Mouse (Mus musculus): ENCODE data around the gene Vmn1r204.
"Not testable (repeated sequence)": the region's sequence is repeated elsewhere in the genome, so short reads cannot be mapped to it uniquely, and the experiment has no call there.

The Vmn1r204 gene

DNA sequence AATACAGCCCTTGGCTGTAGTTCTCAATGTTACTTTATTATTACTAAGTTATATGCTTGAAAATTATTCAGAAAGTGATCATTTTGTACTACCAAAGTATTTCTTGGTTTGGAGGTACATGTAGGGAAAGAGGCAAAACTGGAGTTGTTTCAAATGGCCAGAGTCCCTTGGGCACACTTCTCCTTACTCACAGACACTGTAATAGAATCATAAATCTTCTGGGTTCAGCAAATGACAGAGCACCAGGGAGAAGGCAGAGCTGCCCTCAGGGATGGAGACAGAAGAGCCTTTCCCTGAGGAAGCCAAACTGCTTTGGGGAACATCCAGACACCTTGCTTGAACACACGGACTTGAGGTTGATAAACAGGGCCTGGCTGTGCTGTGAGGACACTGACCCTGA lies at the start of gene Vmn1r204:
Vmn1r204 (plus strand) TSS at position 301 of the 400 bp plus-strand sequence.
- DNase-seq (ENCODE audit: extremely low spot score), result not testable (repeated sequence)

DNA sequence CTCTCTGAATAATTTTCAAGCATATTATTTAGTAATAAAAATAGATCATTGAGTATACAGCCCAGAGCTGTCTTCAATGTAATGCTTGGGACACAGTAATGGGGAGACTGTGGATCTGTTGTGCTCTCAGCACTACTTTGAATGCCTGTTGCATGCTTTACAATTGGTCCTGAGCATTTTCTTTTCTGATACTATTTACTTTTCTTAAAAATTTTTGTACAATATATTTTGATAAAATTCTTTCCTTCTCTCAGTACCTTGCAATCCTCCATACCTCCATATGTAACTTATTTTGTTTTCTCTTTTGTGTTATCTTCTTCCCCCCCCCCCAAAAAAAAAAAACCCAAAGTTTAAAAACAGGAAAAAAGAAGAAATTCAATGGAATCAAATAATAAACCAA lies 47.7 kb upstream of the Vmn1r204 start, which contains the start of gene Vmn1r202:
Vmn1r202 (minus strand) TSS at position 101 of the 400 bp plus-strand sequence.
- DNase-seq (ENCODE audit: extremely low spot score), result no peak

DNA sequence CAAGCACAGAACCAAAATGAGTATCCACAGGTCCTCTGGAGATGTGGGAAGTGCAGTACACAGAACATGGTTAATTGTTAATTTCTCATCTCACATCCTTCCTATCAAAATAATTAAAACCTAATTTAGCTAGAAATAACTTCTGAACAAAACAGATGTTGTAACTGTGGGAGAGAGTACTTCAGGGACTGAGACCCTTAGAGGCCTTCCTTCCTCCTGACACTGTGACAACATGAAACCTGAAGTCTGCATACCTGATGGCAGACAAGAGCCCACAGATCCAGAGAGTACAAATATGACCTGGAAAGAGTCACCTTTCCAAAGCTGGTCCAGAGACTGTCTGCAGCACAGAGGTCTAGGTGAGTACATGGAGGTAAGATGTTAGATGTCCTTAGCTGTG lies 35.2 kb upstream of the Vmn1r204 start, which contains the start of gene Vmn1r203:
Vmn1r203 (plus strand) TSS at position 301 of the 400 bp plus-strand sequence.
- no peak for DNase-seq (ENCODE audit: extremely low spot score)

DNA sequence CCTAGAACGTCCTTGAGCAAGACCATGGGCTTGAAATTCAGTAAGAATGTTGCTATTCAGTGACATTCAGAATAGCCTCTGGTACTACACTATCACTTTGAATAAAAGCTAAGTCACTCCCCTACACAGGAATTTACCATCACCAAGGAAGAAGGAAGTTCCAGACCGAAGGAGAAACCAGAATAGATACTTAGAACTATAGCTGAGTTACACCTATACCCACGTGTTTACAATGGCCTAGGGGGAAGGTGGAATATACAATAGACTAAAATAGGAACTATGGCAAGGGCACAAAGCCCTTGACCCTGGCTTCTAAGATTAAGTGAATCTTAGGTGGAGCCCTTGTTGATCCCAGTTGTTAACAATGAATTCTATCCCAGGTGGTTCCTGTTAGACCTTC lies 21.9 kb downstream of the Vmn1r204 start:
- DNase-seq (ENCODE audit: extremely low spot score), result not testable (repeated sequence)

DNA sequence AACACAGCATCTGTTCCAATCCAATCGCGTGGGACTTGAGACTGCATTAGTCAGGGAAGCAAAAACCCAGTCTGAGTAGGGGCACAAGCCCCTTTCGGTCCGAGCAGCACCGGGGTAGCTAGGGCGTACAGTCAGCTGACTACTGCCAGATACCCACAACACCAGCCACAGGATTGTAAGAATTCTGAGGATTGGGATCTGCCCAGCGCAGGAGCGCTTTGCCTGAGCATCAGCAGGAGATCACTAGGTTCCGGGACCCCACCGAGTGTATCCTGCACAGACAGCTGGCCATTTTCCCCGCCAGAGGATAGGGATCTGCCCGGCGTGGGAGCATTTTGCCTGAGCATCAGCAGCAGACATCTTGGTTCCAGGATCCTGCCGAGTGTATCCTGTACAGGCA lies 30.3 kb downstream of the Vmn1r204 start:
- DNase-seq (ENCODE audit: extremely low spot score), result not testable (repeated sequence)

DNA sequence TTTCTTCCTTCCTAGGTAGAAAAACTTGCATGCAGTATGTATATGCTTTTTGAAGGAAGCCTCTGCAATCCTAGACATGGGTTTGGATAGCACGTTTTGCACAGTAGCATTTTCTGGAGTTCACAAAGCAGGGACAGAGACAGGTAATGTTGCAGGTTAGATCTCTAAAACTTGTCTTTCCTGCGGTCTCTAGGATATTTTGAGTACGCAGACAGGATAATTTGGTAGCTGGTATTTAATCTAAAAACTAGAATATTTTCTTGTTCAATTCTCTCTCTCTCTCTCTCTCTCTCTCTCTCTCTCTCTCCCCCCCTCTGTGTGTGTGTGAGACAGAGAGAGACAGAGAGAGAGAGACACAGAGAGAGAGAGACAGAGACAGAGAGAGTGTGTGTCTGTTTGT lies 39.9 kb downstream of the Vmn1r204 start, which contains the start of gene Vmn1r205:
Vmn1r205 (minus strand) TSS at position 101 of the 400 bp plus-strand sequence.
- DNase-seq (ENCODE audit: extremely low spot score), result no peak
